Mouse (Mus musculus): ENCODE data around the gene Col4a1. TPM values are rescaled to one million over a fixed set of nuclear protein-coding genes. Genes with fewer than 3 reads are reported as not detected.

Gene Col4a1
- polyA plus RNA-seq (2015; fragmentation: Nextera tagmentation; extraction: Ambion mirVana): 368 and 370 TPM in 2 replicates

GRCm38 (mm10) chr8:11312349-11313175 is at the start of gene Col4a1, which contains the start of gene Col4a2:
Col4a1 (minus strand) TSS chr8:11312826.
Col4a2 (plus strand) TSS chr8:11312805.
- peaks cover 2% of the 10 kb centered on the region; the same call in 1 of the 2 replicates for H3K36me3 ChIP-seq (ENCODE audit: control insufficient read depth, insufficient read depth, low read length)
- H3K9ac ChIP-seq (ENCODE audit: low read length): peak within 1 kb of the TSS; percentile 84
- peak within 1 kb of the TSS; percentile 67 for H3K4me3 ChIP-seq (ENCODE audit: low read length)
- ATAC-seq (ENCODE audit: low read depth): peak; percentile 91
- WGBS: under 1% methylated on average over 80 of the region's 87 CpGs
- H3K27me3 ChIP-seq (ENCODE audit: control insufficient read depth, insufficient read depth, low read depth, low read length): no peaks in the 10 kb centered on the region
- H3K4me2 ChIP-seq (ENCODE audit: low read depth, low read length): peak within 1 kb of the TSS; percentile 74
- peaks cover 39% of the 10 kb centered on the region for H3K4me1 ChIP-seq (replicated peaks; ENCODE audit: control insufficient read depth, insufficient read depth, low read length)
- H3K27ac ChIP-seq (ENCODE audit: low read length): peak within 1 kb of the TSS; percentile 86
- H3K9me3 ChIP-seq (ENCODE audit: control insufficient read depth, low read length): no peaks in the 10 kb centered on the region

GRCm38 (mm10) chr8:11361546-11362277 is 49.1 kb upstream of the Col4a1 start:
- Histone ChIP-seq H3K4me1 (replicated peaks; ENCODE audit: control insufficient read depth, insufficient read depth, low read length) (peaks cover 49% of the 10 kb centered on the region), H3K27me3 (ENCODE audit: control insufficient read depth, insufficient read depth, low read depth, low read length) (no peaks in the 10 kb centered on the region), H3K36me3 (ENCODE audit: control insufficient read depth, insufficient read depth, low read length) (no peaks in the 10 kb centered on the region), H3K9ac (ENCODE audit: low read length) (peak overlapping the region; percentile 0; the same call in 1 of the 2 replicates), H3K4me3 (ENCODE audit: low read length) (no peak overlapping the region), H3K4me2 (ENCODE audit: low read depth, low read length) (no peak overlapping the region), H3K27ac (ENCODE audit: low read length) (peak overlapping the region; percentile 58), H3K9me3 (ENCODE audit: control insufficient read depth, low read length) (no peaks in the 10 kb centered on the region)
- WGBS: 54% methylated on average over 9 of the region's 9 CpGs
- peak; percentile 28; the same call in 1 of the 2 replicates for ATAC-seq (ENCODE audit: low read depth)

- ATAC-seq (ENCODE audit: low read depth): no peak
- H3K4me3 ChIP-seq (ENCODE audit: low read length): no peak overlapping the region
- H3K36me3 ChIP-seq (ENCODE audit: control insufficient read depth, insufficient read depth, low read length): no peaks in the 10 kb centered on the region; the same call in 1 of the 2 replicates
- H3K9me3 ChIP-seq (ENCODE audit: control insufficient read depth, low read length): no peaks in the 10 kb centered on the region
- no peaks in the 10 kb centered on the region for H3K27me3 ChIP-seq (ENCODE audit: control insufficient read depth, insufficient read depth, low read depth, low read length)
- H3K4me1 ChIP-seq (replicated peaks; ENCODE audit: control insufficient read depth, insufficient read depth, low read length): peaks cover 49% of the 10 kb centered on the region
- no peak overlapping the region for H3K27ac ChIP-seq (ENCODE audit: low read length)
- no peak overlapping the region for H3K9ac ChIP-seq (ENCODE audit: low read length)
- no peak overlapping the region for H3K4me2 ChIP-seq (ENCODE audit: low read depth, low read length)
- WGBS: 79% methylated on average over 5 of the region's 5 CpGs
Measured at GRCm38 (mm10) chr8:11359846-11360245, 47.2 kb upstream of the Col4a1 start.

GRCm38 (mm10) chr8:11357921-11358436 is 45.4 kb upstream of the Col4a1 start:
- Histone ChIP-seq H3K4me2 (ENCODE audit: low read depth, low read length) (no peak overlapping the region), H3K4me1 (replicated peaks; ENCODE audit: control insufficient read depth, insufficient read depth, low read length) (peaks cover 46% of the 10 kb centered on the region), H3K27me3 (ENCODE audit: control insufficient read depth, insufficient read depth, low read depth, low read length) (no peaks in the 10 kb centered on the region), H3K9me3 (ENCODE audit: control insufficient read depth, low read length) (no peaks in the 10 kb centered on the region), H3K4me3 (ENCODE audit: low read length) (no peak overlapping the region), H3K9ac (ENCODE audit: low read length) (no peak overlapping the region), H3K27ac (ENCODE audit: low read length) (peak overlapping the region; percentile 50), H3K36me3 (ENCODE audit: control insufficient read depth, insufficient read depth, low read length) (peaks cover 5% of the 10 kb centered on the region)
- WGBS: 22% methylated on average over 7 of the region's 7 CpGs
- ATAC-seq (ENCODE audit: low read depth): peak; percentile 52

- Histone ChIP-seq H3K36me3 (ENCODE audit: control insufficient read depth, insufficient read depth, low read length) (peaks cover 5% of the 10 kb centered on the region), H3K27ac (ENCODE audit: low read length) (peak overlapping the region; percentile 49), H3K4me3 (ENCODE audit: low read length) (no peak overlapping the region), H3K27me3 (ENCODE audit: control insufficient read depth, insufficient read depth, low read depth, low read length) (no peaks in the 10 kb centered on the region), H3K4me2 (ENCODE audit: low read depth, low read length) (no peak overlapping the region), H3K9me3 (ENCODE audit: control insufficient read depth, low read length) (no peaks in the 10 kb centered on the region), H3K9ac (ENCODE audit: low read length) (no peak overlapping the region), H3K4me1 (replicated peaks; ENCODE audit: control insufficient read depth, insufficient read depth, low read length) (peaks cover 38% of the 10 kb centered on the region)
- no peak for ATAC-seq (ENCODE audit: low read depth)
- 57% methylated on average over 8 of the region's 8 CpGs for WGBS
Measured at GRCm38 (mm10) chr8:11356776-11357175, 44.1 kb upstream of the Col4a1 start.

GRCm38 (mm10) chr8:11355900-11356299 is 43.3 kb upstream of the Col4a1 start:
- Histone ChIP-seq H3K4me1 (replicated peaks; ENCODE audit: control insufficient read depth, insufficient read depth, low read length) (peaks cover 39% of the 10 kb centered on the region), H3K9me3 (ENCODE audit: control insufficient read depth, low read length) (no peaks in the 10 kb centered on the region), H3K4me2 (ENCODE audit: low read depth, low read length) (no peak overlapping the region), H3K9ac (ENCODE audit: low read length) (no peak overlapping the region), H3K27me3 (ENCODE audit: control insufficient read depth, insufficient read depth, low read depth, low read length) (no peaks in the 10 kb centered on the region), H3K36me3 (ENCODE audit: control insufficient read depth, insufficient read depth, low read length) (peaks cover 5% of the 10 kb centered on the region), H3K27ac (ENCODE audit: low read length) (no peak overlapping the region), H3K4me3 (ENCODE audit: low read length) (no peak overlapping the region)
- ATAC-seq (ENCODE audit: low read depth): no peak
- 92% methylated on average over 3 of the region's 3 CpGs for WGBS

- no peak for ATAC-seq (ENCODE audit: low read depth)
- peaks cover 5% of the 10 kb centered on the region for H3K36me3 ChIP-seq (ENCODE audit: control insufficient read depth, insufficient read depth, low read length)
- H3K4me2 ChIP-seq (ENCODE audit: low read depth, low read length): no peak overlapping the region
- H3K27ac ChIP-seq (ENCODE audit: low read length): no peak overlapping the region; the same call in 1 of the 2 replicates
- H3K9me3 ChIP-seq (ENCODE audit: control insufficient read depth, low read length): no peaks in the 10 kb centered on the region
- H3K4me1 ChIP-seq (replicated peaks; ENCODE audit: control insufficient read depth, insufficient read depth, low read length): peaks cover 38% of the 10 kb centered on the region
- H3K4me3 ChIP-seq (ENCODE audit: low read length): no peak overlapping the region
- 74% methylated on average over 8 of the region's 8 CpGs for WGBS
- no peak overlapping the region for H3K9ac ChIP-seq (ENCODE audit: low read length)
- no peaks in the 10 kb centered on the region for H3K27me3 ChIP-seq (ENCODE audit: control insufficient read depth, insufficient read depth, low read depth, low read length)
Measured at GRCm38 (mm10) chr8:11354800-11355451, 42.3 kb upstream of the Col4a1 start.

- Histone ChIP-seq H3K36me3 (ENCODE audit: control insufficient read depth, insufficient read depth, low read length) (peaks cover 5% of the 10 kb centered on the region), H3K27ac (ENCODE audit: low read length) (peak overlapping the region; percentile 50), H3K4me2 (ENCODE audit: low read depth, low read length) (no peak overlapping the region), H3K9ac (ENCODE audit: low read length) (no peak overlapping the region), H3K27me3 (ENCODE audit: control insufficient read depth, insufficient read depth, low read depth, low read length) (no peaks in the 10 kb centered on the region), H3K4me3 (ENCODE audit: low read length) (no peak overlapping the region), H3K9me3 (ENCODE audit: control insufficient read depth, low read length) (no peaks in the 10 kb centered on the region), H3K4me1 (replicated peaks; ENCODE audit: control insufficient read depth, insufficient read depth, low read length) (peaks cover 52% of the 10 kb centered on the region)
- 71% methylated on average over 11 of the region's 11 CpGs for WGBS
- no peak for ATAC-seq (ENCODE audit: low read depth)
Measured at GRCm38 (mm10) chr8:11352514-11352913, 39.9 kb upstream of the Col4a1 start.

All from lung, embryonic 16.5 days (tissue).